Mouse (Mus musculus): ENCODE data around the gene Slc2a5. TPM values are rescaled to one million over a fixed set of nuclear protein-coding genes. Genes with fewer than 3 reads are reported as not detected.

The Slc2a5 gene
- polyA plus RNA-seq, 1 experiment = 0.18 TPM

DNA sequence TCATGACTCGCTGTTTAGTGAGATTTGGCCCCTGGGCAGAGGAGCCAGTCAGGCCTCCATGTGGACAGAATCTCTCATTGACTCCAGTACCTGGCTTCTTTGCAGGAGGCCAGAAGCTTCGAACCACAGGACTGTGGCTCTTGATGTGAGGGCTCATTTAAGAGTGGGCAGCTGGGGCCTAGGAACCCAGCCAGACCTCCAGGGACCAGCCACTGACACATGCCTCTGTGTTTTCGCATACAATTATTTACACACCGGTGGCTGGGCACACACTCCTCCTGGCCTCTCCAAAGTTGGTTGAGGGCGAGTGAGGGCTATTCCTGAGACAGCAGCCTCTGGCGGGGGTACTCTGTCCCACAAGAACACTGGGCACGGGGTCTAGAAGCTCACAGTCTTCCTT lies 21.3 kb downstream of the Slc2a5 start:
- no peak for DNase-seq (ENCODE audit: low spot score)

DNA sequence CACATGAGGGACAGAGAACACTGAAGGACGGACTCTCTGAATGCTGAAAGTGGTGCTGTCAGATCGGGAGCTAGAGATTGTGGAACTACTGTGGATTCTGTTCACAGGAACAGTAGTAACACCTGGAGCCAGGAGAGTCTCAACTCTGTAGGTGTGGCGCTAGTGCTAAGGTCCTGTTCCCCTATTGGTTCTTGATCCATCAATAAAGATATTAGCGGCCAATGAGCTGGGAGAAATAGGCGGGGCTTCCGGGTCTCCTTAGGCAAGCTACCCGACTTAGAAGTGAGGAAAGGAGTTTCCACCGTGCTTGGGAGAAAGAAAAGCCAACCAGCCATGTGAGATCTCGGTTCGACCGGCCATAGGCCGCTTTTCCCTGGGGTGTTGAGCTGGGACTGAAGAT lies 25.2 kb downstream of the Slc2a5 start:
- DNase-seq (ENCODE audit: low spot score) = no peak

DNA sequence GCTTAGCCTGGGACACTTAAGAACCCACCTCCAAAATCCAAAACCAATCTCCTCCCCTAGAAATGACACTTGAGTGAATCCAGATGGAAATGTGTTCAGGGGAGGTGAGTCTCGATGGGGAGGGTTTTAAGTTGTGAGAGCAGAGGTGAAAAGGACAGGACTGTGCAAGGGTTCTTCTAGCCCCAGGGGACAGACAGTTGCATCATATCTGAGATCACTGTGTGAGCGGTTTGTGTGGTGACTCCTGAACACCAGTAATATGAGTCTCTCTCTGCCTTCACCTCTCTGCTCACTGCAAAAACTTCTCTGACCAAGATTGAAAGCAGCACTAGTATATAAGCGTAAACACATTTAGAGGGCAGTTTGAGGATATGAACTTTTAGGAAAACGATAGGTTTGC lies 27.2 kb downstream of the Slc2a5 start:
- DNase-seq (ENCODE audit: low spot score) = no peak

DNA sequence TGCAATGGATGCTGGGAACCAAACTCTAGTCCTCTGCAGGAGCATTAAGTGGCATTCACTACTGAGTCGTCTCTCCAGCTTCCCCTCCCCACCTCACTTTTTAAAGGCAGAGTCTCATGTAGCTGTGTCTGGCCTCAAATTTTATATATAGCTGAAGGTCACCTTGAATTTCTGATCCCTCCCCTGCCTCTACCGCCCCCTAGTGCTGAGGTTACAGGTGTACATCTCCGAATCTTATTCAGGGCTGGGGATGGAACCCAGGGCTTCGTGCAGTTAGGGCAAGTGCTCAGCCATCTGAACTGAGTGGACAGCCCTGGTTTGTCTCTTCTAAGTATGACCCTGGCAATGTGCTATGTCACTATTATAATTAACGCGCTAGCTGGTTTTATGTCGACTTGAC lies 32.0 kb downstream of the Slc2a5 start:
- no peak for DNase-seq (ENCODE audit: low spot score)

DNA sequence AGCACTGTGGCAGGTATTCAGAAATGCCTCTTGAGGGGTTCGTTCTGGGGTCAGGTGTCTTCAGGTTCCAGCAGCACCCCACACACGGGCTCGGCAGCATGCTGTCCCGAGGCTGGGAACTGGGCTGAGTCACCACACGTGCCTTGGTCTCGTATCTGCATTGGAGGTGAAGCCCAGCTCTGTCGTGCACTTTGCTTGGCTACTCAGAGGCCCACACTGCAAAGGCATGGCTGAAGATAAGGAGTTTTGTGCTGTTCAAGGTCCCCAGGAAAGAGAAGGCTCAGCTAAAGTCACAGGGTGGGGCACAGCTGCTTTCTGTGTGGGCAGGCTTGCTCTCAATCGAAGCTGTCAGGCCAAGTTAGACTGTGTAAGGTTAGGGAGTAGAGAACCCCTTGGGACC lies 33.4 kb downstream of the Slc2a5 start:
- no peak for DNase-seq (ENCODE audit: low spot score)

DNA sequence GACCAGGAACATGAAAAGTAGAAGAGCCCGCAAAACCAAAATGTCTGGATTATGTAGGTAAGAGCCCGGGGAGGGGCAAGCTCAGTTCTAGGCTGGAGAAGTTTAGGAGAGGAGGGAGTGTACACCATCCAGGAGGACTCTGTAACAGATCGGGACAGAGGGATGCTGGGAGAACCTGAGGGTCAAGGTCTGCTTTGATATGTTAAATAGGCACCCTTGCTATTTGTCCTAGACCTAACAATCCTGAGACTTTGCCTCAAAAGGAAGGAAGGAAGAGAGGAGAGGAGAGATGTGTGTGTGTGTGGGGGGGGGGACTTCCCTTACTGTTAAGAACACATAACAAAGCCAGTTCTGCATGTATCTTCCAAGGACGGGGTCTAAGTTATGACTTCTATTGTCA lies 36.2 kb downstream of the Slc2a5 start:
- DNase-seq (ENCODE audit: low spot score) = no peak

DNA sequence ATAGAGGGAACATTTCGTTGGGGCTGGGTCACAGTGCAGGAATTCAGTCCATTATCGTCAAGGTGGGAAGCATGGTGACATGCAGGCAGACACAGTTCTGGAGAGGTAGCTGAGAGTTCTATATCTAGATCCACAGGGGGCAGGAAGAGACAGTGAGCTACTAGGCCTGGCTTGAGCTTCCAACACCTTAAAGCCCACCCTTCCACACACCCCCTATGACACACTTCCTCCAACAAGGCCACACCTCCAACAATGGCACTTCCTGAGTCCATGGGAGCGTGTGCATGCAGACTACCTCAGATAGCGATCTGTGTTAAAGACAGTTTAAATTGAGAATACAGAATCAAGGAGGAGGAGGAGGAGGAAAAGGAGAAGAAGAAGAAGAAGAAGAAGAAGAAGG lies 36.6 kb downstream of the Slc2a5 start:
- DNase-seq (ENCODE audit: low spot score) = no peak

DNA sequence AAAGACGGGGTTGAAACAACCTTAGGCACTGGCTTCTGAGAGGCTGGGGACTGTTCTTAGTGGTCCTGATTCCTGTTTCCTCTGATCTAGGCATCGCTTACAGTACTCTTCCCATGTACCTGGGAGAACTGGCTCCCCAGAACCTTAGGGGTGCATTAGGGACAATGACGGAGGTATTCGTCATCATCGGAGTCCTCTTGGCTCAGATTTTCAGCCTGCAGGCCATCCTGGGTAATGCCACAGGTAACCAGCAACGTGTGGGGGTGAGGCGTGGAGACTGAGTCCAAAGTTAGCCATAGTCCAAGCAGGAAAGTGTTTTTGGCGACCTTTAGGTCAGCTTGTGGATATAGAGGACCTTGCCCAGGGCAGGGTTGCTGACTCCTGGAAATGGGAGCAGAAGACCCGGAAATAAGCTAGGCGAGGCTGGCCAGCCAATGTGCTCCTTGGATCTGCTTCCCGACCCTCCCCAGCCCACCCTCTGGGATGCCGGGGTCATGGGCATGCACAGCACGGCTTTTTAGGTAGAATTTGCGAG lies 38.3 kb downstream of the Slc2a5 start:
- no peak for DNase-seq (ENCODE audit: low spot score)

DNA sequence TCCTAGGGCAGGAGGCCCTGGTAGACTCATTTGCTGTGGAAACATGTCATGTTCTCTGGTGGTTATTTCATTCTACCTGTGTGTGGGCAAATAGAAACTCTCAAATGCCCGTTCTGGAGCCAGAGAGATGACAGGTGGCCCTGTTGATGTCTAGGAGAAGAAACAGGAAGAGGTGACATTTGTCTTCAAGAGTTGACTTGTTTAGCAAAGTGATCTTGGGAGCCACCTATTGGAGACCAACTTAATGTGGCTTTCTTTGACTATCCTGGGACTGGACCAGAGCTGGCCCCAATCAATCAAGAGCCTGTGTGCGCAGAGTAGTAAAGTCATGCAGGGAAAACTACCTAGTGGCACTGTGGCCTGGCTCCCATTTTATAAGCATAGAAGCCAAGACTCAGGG lies 40.4 kb downstream of the Slc2a5 start:
- DNase-seq (ENCODE audit: low spot score) = no peak

DNA sequence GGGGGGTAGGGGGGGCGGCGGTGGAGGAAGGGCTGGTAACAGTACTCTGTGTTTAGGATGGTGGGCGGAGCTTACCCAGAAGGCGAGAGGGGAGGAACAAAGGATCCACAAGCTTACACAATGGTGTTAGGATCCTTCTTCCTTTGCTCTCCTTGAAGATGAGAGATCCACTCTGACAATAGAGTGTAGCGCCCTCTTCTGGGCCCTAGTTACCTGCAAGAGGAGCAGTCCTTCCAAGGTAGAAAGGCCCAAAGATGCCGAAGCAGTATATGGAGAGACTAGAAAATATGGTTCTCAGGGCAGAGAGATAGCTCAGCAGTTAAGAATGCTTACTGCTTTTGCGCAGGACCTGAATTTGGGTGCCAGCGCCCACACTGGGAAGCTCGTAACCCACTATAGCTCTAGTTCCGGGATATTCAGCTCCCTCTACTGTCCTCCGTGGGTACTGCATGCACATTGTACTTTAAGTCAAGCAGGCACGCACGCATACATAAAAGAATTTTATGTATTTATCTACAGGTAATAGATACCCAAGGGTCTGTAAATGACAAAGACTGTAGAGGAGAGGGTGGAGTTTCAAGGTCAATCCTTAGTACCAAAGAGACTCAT lies 43.6 kb downstream of the Slc2a5 start:
- no peak for DNase-seq (ENCODE audit: low spot score)

DNA sequence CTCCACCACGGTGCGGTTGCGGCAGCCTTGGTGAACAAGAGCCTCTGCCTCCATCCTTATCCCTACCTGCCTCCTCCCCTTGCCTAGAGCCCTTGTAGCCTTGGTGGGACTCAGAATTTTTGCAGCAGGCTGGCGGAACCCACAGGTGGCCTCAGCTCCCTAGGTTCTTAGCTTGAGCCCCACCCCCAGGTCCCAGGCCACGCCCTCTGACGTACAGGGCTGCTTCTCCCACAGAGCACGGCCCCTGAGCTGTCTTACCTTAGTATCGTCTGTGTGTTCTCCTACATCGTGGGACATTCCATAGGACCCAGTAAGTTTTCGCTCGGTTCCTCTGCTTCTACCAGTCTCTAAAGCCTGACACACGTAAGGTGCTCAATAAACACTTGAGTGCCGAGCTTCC lies 45.8 kb downstream of the Slc2a5 start:
- no peak for DNase-seq (ENCODE audit: low spot score)

DNA sequence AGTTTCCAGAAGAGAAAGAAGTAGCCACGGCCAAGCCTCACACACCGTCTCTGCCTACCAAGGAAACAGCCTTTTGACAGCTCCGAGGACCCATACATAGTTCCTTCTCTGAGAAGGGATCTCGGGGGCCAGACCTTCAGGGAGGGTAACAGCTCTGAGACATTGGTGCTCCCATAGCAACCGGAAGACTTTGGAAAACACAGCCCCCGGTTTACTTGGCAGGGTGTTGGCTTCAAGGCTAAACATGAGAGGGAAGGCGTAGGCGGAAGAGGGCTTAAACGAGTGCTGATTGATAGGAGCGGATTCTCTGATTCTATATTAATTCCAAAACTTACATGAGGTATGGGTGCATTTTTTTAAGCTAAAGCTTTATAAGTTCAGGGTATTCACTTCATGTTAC lies 49.3 kb downstream of the Slc2a5 start:
- no peak for DNase-seq (ENCODE audit: low spot score)

DNA sequence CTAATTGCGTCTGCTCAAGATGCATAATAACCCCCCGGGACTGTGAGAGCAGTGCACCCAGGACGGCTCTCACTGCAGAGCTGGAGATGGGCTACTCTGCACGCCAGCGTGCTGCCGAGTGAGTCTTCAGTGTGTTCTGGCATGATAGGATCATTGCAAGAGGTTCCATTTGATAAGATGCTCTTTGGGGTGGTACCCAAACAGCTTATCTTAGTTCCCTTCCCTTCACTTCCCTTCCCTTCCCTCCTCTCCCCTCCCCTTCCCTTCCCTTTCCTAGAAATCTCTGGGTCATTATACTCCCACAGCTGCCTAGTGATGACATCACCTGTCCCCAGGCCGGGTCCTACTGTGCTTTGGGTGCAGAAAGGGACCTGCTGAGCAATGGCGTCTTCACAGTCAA lies 53.0 kb downstream of the Slc2a5 start:
- no peak for DNase-seq (ENCODE audit: low spot score)

DNA sequence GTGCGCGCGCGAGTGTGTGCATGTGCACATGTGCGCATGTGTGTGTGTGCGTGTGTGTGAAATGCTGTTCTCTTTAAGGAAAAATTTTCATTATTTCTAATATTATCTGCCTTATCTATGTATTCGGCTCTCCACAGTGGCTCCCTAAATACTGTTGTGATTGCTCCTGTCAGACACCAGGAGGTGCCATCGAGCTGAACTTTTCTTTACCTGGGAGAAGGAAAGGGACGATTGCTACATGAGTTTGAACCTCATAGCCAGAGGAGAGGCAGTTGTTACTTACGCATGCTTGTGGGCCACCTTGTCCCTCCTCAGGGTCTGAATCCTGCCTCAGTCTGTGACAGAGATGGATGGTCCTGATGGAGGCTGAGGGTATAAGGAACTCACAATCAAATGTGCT lies 54.2 kb downstream of the Slc2a5 start:
- no peak for DNase-seq (ENCODE audit: low spot score)

DNA sequence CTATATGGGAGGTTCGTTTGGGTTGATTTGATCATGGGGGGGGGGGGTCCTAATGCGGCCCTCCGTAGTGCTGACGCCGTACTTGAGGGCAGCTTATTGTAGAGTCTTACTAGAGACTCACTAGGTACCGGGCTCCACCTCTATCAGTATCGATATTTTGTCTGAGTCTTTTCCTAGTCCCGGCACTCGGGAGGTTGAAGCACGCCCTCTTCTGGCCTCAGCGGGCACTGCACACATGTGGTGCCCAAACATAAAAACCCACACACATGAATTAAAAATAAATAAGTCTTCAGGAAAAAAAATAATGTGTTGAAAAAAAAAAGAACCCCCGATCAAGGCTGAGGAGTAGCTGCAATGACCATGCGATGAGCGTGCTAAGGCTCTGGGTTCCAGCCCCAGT lies 54.9 kb downstream of the Slc2a5 start:
- no peak for DNase-seq (ENCODE audit: low spot score)

DNA sequence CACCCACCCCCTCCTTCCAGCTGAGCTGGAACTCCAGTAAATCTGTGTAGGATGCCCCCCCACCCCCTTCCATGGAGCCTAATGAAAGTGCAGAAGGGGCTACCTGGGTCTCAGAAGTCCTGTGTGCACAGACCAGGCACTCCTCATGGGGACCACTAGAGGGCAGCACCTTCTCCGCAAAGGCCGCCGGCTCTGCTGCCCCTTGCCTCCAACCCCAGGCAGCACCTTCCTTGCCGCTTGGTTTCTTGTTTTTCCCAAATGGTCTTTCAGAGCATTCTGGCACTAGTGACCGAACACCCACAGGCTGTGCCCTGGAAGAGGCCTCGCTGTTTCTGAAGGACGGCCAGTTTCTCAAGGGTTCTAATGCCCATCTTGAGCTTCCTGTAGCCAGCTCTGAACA lies 57.5 kb downstream of the Slc2a5 start:
- DNase-seq (ENCODE audit: low spot score) = no peak

DNA sequence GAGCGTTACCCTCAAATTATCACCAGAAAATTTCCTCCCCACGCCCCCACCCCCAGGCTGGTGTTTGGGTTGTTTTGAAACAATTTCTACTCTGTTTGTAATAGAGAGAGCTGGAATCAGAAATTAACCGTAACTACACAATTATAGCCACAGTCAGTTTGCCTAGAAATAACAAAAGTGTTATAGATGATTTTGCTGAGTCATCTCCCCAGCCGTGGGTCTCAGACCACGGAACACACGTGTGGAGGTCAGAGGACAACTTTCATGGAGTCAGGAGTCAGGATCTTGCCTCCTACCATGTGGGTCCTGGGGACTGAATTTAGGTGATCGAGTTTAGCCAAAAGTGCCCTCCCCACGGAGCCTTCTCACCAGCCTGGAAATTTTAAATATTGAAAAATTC lies 58.0 kb downstream of the Slc2a5 start:
- no peak for DNase-seq (ENCODE audit: low spot score)

DNA sequence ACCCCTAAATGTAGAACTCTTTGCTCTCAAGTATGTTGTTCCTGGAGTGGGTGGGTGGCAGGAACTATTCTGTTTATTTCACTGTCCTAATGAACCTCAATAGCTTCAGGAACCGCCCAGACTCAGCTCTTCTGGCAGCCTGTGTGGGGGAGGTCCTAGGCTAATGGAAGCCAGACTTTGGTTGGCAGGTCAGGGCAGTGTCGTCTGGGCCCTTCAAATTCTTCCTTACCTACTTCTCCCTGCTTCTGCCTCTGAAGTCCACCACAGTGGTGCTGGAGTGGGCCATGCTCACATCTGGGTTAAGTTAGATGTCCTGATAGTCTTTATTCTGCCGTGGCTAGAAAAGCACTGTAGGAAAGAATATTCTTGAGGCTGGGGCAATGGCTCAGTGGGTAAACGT lies 59.0 kb downstream of the Slc2a5 start:
- no peak for DNase-seq (ENCODE audit: low spot score)

DNA sequence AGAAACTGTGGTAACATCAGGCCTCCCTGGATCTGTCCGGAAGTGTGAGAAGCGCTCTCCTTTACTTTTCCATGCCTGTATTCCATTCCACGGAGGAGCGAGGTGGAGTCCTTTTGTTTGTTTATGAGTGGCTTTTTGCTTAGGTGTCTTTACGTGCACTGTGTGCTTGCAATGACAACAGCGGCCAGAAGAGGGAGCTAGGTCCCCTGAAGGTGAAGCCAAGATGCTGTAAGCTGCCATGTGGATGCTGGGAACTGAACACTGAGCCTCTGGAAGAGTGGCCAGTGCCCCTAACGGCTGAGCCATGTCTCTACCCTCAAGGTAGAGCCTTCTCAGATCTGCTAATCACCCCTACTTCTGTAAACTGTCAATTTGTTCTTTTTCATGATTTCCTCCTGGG lies 62.2 kb downstream of the Slc2a5 start:
- no peak for DNase-seq (ENCODE audit: low spot score)

DNA sequence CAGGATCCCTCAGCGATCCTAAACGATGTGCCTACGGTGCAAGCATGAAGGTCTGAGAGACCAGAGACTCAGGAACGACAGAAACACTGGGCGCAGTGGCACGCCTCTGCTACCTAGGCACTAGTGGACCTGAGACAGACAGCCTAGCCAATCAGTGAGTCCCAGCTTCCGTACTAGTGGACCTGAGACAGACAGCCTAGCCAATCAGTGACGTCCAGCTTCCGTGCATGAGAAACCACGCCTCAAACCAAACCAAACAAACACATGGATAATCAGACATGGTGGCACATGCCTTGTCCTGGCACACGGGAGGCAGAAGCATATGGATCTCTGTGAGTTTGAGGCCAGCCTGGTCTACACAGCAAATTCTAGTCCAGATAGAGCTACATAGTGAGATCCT lies 69.2 kb downstream of the Slc2a5 start:
- DNase-seq (ENCODE audit: low spot score) = no peak

DNA sequence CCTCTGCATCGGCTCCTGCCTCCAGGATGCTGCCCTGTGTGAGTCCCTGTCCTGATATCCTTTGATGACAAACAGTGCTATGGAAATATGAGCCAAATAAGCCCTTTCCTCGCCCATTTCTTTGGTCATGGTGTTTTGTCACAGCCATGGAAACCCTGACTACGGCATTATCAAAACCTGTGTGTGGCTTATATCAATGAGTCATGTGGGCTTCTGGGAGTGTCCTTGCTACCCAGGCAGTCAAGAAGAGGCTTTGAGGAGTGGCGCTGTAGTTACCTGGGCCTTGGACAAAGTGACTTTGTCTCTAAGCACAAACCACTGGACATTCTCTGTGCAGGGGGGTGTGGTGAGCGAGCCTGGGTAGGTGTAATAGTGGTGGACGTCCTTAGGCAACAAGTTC lies 73.1 kb downstream of the Slc2a5 start:
- DNase-seq (ENCODE audit: low spot score) = no peak

Data from urinary bladder, adult 2 months (tissue).